Mouse (Mus musculus): ENCODE measurements around the gene Atp5s. TPM values are rescaled to one million over a fixed set of nuclear protein-coding genes. Genes with fewer than 3 reads are reported as not detected.

Atp5s gene
- 22.2 and 23.6 TPM in 2 replicates for polyA plus RNA-seq (2014; fragmentation: Nextera tagmentation; extraction: Ambion mirVana)

DNA sequence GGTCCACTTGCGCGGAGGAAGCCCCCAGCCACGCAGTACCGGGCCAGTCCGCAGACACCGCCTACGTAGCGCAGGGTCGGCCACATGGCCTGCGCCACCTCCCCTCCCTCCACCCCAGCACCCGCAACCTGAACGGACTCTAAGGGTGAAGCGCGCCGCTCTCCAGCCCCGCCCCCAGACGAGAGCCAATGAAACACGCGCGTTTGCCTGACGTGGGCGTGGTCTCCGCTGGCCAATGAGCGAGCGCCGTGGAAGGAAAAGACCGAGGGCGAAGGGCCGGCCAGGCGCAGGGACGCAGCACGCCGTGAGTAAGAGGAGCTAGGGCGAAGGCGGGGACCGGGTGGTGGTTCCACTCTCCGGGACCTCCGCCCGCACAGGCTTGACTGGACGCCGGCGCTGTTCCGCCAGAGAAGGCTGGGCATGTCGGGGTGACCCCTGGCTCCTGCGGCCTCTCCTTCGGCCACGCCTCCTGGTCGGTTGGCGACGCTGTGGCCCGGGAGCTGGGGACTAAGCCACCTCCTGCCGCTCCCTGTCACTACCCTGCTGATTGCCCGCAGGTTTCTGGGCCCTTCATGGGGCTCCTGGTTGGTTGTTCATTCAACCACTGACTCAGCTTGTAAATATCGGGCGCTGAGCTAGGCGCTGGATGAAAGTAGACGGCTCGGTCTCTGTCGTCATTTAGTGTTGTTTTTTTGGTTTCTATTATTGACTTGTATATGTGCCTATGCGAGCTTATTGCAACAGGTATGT is at the start of gene Atp5s, which contains the start of gene L2hgdh:
TSS of gene Atp5s (plus strand) at position 240 of the 750 bp plus-strand sequence.
TSS of gene L2hgdh (minus strand) at position 163 of the 750 bp plus-strand sequence.
- H3K27ac ChIP-seq (ENCODE audit: low read depth, low read length): peak within 1 kb of the TSS; percentile 80

DNA sequence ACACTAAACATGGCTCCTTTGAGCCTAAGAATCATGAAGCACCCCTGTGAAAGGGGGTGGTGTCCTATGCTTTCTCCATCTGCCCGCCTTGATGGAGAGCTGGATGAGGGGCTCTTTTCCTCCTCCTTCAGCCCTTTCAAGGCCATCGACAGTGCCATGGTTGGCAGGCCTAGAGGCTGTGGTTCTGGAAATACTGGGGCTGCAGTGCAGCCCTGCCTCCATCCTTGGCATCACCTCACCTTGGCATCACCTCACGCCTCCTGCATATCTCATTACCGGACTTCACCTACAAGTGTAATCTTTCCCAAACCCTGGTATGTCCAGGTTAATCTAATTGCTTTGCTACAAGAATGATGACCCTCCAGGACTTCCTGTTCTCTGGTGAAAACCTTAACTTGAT is 48.6 kb upstream of the Atp5s start:
- no peak overlapping the region for H3K27ac ChIP-seq (ENCODE audit: low read depth, low read length)
- no peaks in the 10 kb centered on the region for H3K27me3 ChIP-seq (ENCODE audit: control insufficient read depth, insufficient read depth, low read length)
- 0 out of 2 replicates have a peak, but pooled peaks cover 3% of the 10 kb centered on the region for H3K4me1 ChIP-seq (replicated peaks; ENCODE audit: control insufficient read depth, insufficient read depth, low read length)
- no peaks in the 10 kb centered on the region for H3K36me3 ChIP-seq (ENCODE audit: control insufficient read depth, insufficient read depth, low read length)
- no peaks in the 10 kb centered on the region for H3K9me3 ChIP-seq (ENCODE audit: control insufficient read depth, low read length)
- ATAC-seq (ENCODE audit: low FRiP score) (no peak), DNase-seq (ENCODE audit: low spot score) (no peak)
- H3K4me2 ChIP-seq (replicated peaks; ENCODE audit: low read depth, low read length): no peak overlapping the region
- WGBS: 94% methylated on average over 4 of the region's 4 CpGs
- H3K4me3 ChIP-seq (ENCODE audit: low read depth, low read length): no peak overlapping the region
- H3K9ac ChIP-seq (ENCODE audit: low read depth, low read length): no peak overlapping the region

More for the DNA sequence above, at the start of gene Atp5s, which contains the start of gene L2hgdh:
- H3K36me3 ChIP-seq (ENCODE audit: control insufficient read depth, insufficient read depth, low read length): no peaks in the 10 kb centered on the region
- 0 out of 2 replicates have a peak, but pooled peaks cover 2% of the 10 kb centered on the region for H3K4me1 ChIP-seq (replicated peaks; ENCODE audit: control insufficient read depth, insufficient read depth, low read length)
- H3K4me3 ChIP-seq (ENCODE audit: low read depth, low read length): peak within 1 kb of the TSS; percentile 73
- under 1% methylated on average over 55 of the region's 60 CpGs for WGBS
- no peaks in the 10 kb centered on the region for H3K9me3 ChIP-seq (ENCODE audit: control insufficient read depth, low read length)
- H3K27me3 ChIP-seq (ENCODE audit: control insufficient read depth, insufficient read depth, low read length): no peaks in the 10 kb centered on the region
- peak within 1 kb of the TSS; percentile 74 for H3K9ac ChIP-seq (ENCODE audit: low read depth, low read length)
- H3K4me2 ChIP-seq (replicated peaks; ENCODE audit: low read depth, low read length): peak within 1 kb of the TSS; percentile 75
- peak; percentile 98 for ATAC-seq (ENCODE audit: low FRiP score)
- peak; percentile 97 for DNase-seq (ENCODE audit: low spot score)

DNA sequence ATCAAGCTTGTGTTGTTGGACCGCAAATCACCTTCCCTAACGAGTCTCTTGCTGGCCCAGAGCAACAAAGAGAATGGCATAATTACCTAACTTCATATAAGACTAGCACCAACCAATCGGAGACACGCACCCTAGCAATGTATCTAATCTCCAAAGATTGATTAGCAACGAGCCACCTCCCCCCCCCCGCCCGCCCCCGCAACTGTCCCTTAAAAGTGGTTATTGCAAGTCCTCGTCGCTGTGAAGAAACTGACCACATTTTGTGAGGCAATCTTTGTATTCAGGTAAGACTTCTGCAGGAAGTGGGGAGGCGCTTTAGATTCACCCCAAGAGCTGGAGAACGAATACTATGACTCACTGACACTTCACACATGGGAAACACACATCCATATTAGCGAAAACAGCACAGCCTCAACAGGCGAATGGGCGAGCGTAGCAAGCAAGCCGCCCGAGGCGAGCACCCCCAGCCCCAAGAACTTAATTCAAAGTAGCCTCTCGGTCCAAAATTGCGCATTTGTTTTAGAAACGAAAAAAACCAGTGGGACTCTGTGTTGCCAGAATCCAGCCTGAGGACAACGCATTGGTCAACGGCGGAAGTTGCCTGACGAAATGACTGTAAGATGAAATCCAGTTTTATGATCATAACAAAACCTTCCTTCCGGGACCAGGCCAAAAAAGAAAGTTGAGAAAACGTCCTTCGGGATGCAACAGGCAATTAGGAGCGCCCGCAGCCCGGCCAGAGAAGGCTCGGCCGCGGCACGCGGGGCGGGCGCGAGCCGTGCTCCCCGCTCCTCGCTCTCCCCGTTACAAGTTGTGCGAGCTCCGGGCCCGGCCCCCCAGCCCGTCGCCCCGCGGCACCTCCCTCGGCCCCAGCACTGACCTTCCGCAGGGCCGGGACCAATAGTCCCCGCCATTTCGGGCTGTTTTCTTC is 43.9 kb upstream of the Atp5s start:
- 0 out of 2 replicates have a peak, but pooled peaks cover 3% of the 10 kb centered on the region for H3K4me1 ChIP-seq (replicated peaks; ENCODE audit: control insufficient read depth, insufficient read depth, low read length)
- H3K27ac ChIP-seq (ENCODE audit: low read depth, low read length): peak overlapping the region; percentile 97
- ATAC-seq (ENCODE audit: low FRiP score) (peak; percentile 67), DNase-seq (ENCODE audit: low spot score) (peak; percentile 71)
- no peaks in the 10 kb centered on the region for H3K27me3 ChIP-seq (ENCODE audit: control insufficient read depth, insufficient read depth, low read length)
- WGBS: under 1% methylated on average over 51 of the region's 56 CpGs
- no peaks in the 10 kb centered on the region for H3K36me3 ChIP-seq (ENCODE audit: control insufficient read depth, insufficient read depth, low read length)
- H3K9ac ChIP-seq (ENCODE audit: low read depth, low read length): peak overlapping the region; percentile 96
- peak overlapping the region; percentile 65 for H3K4me3 ChIP-seq (ENCODE audit: low read depth, low read length)
- no peaks in the 10 kb centered on the region for H3K9me3 ChIP-seq (ENCODE audit: control insufficient read depth, low read length)
- H3K4me2 ChIP-seq (replicated peaks; ENCODE audit: low read depth, low read length): peak overlapping the region; percentile 46

DNA sequence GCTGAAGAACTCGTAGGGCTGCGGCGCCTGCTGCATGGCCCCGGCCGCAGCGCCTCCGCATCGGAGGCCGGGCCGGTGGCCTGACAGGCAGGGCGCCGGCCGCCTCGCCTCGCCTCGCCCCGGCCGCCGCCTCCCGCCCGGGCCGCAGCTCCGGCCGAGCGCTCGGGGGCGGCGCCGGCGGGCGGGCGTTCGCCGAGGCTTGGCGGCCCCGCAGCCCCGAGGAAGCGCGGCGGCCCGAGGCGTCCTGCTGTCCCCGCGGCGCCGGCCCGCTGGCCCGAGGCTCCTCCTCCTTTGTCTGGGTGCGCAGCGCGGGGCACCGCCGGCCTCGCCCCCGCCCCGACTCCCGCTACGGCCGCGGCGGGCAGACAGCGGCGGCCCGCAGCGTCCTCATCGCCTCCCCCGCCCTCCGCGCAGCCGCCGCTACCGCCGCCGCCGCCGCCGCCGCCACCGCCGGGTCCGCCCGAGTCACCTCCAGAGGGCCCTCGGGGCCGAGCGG is 43.1 kb upstream of the Atp5s start, which contains the start of gene Sos2:
TSS of gene Sos2 (minus strand) at position 287 of the 496 bp plus-strand sequence.
- DNase-seq (ENCODE audit: low spot score): no peak
- Histone ChIP-seq H3K4me1 (replicated peaks; ENCODE audit: control insufficient read depth, insufficient read depth, low read length) (0 out of 2 replicates have a peak, but pooled peaks cover 3% of the 10 kb centered on the region), H3K4me2 (replicated peaks; ENCODE audit: low read depth, low read length) (peak within 1 kb of the TSS; percentile 46), H3K27me3 (ENCODE audit: control insufficient read depth, insufficient read depth, low read length) (no peaks in the 10 kb centered on the region), H3K36me3 (ENCODE audit: control insufficient read depth, insufficient read depth, low read length) (no peaks in the 10 kb centered on the region), H3K9ac (ENCODE audit: low read depth, low read length) (peak within 1 kb of the TSS; percentile 96), H3K9me3 (ENCODE audit: control insufficient read depth, low read length) (no peaks in the 10 kb centered on the region), H3K27ac (ENCODE audit: low read depth, low read length) (peak within 1 kb of the TSS; percentile 97), H3K4me3 (ENCODE audit: low read depth, low read length) (peak within 1 kb of the TSS; percentile 65)
- WGBS: 0% methylated on average over 49 of the region's 85 CpGs
- peak; percentile 87 for ATAC-seq (ENCODE audit: low FRiP score)

DNA sequence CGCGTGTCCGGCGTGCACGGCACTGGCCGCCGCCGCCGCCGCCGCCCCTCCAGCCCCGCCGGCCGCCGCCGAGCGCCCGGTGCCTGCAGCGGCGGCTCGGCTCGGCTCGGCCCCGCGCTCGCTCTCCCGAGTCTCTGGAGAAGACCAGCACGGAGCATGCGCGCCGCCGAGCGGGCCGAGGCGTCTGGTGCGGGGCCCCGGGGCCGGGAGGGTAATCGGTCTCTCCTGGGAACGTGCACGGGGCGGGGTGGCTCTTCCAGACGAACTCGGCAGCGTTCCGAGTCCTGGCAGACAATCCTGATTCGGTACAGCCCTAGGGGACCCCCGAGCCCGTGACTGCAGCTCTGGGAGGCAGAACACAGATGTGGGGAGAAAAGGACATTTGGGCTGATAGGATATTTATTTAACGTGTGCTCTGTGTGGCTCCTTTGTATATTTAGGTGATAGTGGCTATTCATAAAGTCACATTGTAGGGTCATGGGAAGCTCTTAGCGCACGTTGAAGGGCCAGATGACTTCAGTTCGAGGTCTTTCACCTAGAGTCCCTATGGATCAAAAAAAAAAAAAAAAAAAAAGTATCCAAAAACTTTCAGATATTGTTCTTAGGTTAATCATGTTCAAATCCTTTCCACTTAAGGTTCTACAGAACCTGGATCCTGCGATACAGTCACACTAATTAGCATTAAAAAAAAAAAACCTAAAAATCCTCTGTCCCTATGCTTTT is 42.5 kb upstream of the Atp5s start:
- peak overlapping the region; percentile 97 for H3K27ac ChIP-seq (ENCODE audit: low read depth, low read length)
- H3K27me3 ChIP-seq (ENCODE audit: control insufficient read depth, insufficient read depth, low read length): no peaks in the 10 kb centered on the region
- peak overlapping the region; percentile 96 for H3K9ac ChIP-seq (ENCODE audit: low read depth, low read length)
- DNase-seq (ENCODE audit: low spot score): peak; percentile 92
- H3K4me1 ChIP-seq (replicated peaks; ENCODE audit: control insufficient read depth, insufficient read depth, low read length): 0 out of 2 replicates have a peak, but pooled peaks cover 3% of the 10 kb centered on the region
- ATAC-seq (ENCODE audit: low FRiP score): peak; percentile 91
- WGBS: 2% methylated on average over 44 of the region's 54 CpGs
- H3K4me2 ChIP-seq (replicated peaks; ENCODE audit: low read depth, low read length): peak overlapping the region; percentile 46
- H3K4me3 ChIP-seq (ENCODE audit: low read depth, low read length): peak overlapping the region; percentile 65
- H3K36me3 ChIP-seq (ENCODE audit: control insufficient read depth, insufficient read depth, low read length): no peaks in the 10 kb centered on the region
- H3K9me3 ChIP-seq (ENCODE audit: control insufficient read depth, low read length): no peaks in the 10 kb centered on the region

DNA sequence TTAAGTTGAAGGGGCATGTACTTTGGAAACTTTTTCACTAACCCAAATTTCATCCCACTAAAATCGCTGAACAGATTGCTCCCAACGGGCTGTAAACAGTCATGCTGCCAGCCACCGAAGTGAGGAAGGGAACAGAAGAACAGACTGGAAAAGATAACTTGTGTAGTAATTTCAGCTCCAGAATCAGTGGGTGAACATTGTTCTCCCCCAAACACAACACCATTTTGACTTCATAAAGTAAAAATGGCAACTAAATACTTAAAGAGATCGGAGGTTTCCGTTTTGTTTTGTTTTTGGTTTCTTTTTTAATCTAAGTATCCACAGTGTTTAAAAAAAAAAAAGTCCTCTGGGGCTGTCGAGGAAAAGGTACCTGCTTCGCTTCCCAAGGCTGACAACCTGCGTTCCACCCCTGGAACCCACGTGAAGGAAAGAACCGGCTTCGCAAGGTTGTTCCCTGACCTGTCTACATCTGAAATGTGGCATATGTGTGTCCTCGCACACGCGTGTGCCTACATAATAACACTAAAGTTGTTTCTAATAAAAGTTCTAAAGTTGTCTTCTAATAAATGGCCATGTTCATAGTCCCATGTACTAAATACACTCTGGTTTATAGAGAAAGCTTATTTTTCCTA is 41.8 kb upstream of the Atp5s start:
- Histone ChIP-seq H3K4me1 (replicated peaks; ENCODE audit: control insufficient read depth, insufficient read depth, low read length) (0 out of 2 replicates have a peak, but pooled peaks cover 3% of the 10 kb centered on the region), H3K36me3 (ENCODE audit: control insufficient read depth, insufficient read depth, low read length) (no peaks in the 10 kb centered on the region), H3K27me3 (ENCODE audit: control insufficient read depth, insufficient read depth, low read length) (no peaks in the 10 kb centered on the region), H3K9me3 (ENCODE audit: control insufficient read depth, low read length) (no peaks in the 10 kb centered on the region), H3K27ac (ENCODE audit: low read depth, low read length) (no peak overlapping the region), H3K4me3 (ENCODE audit: low read depth, low read length) (peak overlapping the region; percentile 65; the same call in 1 of the 2 replicates), H3K9ac (ENCODE audit: low read depth, low read length) (no peak overlapping the region), H3K4me2 (replicated peaks; ENCODE audit: low read depth, low read length) (peak overlapping the region; percentile 46; the same call in 1 of the 2 replicates)
- 51% methylated on average over 14 of the region's 14 CpGs for WGBS
- ATAC-seq (ENCODE audit: low FRiP score) (no peak), DNase-seq (ENCODE audit: low spot score) (peak; percentile 19)

DNA sequence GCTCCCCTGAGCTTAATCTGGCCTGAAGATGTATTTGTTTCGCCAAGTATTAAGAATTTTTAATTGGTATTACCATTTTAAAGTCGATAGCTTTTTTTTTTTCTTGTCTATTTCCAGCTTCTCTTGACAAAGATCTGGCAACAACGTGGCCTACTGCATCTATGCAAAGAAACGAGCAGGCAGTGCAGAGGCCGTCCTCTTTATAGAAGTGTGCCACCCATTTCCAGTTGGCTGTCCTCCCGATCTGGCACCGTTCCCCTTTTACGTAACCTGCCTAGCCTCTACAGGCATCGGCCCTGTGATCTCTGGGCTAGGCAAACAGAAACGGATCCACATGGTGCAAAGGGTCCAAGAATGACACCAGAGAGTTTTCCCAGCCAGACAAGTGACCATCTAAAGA is 41.2 kb upstream of the Atp5s start:
- Histone ChIP-seq H3K9ac (ENCODE audit: low read depth, low read length) (no peak overlapping the region), H3K4me2 (replicated peaks; ENCODE audit: low read depth, low read length) (no peak overlapping the region), H3K27ac (ENCODE audit: low read depth, low read length) (no peak overlapping the region), H3K27me3 (ENCODE audit: control insufficient read depth, insufficient read depth, low read length) (no peaks in the 10 kb centered on the region), H3K9me3 (ENCODE audit: control insufficient read depth, low read length) (no peaks in the 10 kb centered on the region), H3K4me1 (replicated peaks; ENCODE audit: control insufficient read depth, insufficient read depth, low read length) (0 out of 2 replicates have a peak, but pooled peaks cover 3% of the 10 kb centered on the region), H3K4me3 (ENCODE audit: low read depth, low read length) (no peak overlapping the region), H3K36me3 (ENCODE audit: control insufficient read depth, insufficient read depth, low read length) (no peaks in the 10 kb centered on the region)
- WGBS: 62% methylated on average over 10 of the region's 10 CpGs
- ATAC-seq (ENCODE audit: low FRiP score) (no peak), DNase-seq (ENCODE audit: low spot score) (no peak)
